Mouse (Mus musculus): Measurements from ENCODE around the gene Slc22a4.
"Not testable (repeated sequence)": the region's sequence is repeated elsewhere in the genome, so short reads cannot be mapped to it uniquely, and the experiment has no call there.

Slc22a4 gene

GRCm38 (mm10) chr11:54004734-54005133 lies 23.2 kb downstream of the Slc22a4 start:
- peak; percentile 66 to 72 for DNase-seq (ENCODE audit: low spot score in 2 of 2)

DNA sequence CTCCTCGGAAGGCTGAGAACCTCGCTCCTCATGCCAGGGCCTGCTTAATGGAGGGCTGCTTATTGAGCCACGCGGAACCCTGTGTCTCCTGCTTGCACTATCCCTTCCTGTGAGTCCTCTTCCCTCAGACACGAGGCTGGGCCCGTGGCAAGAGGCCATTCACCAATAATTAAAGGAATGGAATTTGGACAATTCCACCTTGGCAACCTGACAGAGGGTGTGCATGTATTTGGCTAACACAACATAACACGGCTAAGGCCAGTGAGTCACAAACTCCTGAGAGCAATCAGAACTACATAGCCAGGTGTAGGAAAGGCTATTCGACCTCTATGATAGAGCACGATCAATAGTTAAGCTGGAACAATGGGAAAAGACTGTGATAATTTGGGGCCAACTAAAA lies 23.7 kb downstream of the Slc22a4 start:
- DNase-seq (ENCODE audit: low spot score in 2 of 2) = no peak

GRCm38 (mm10) chr11:54002761-54003717 lies 24.9 kb downstream of the Slc22a4 start:
- DNase-seq (ENCODE audit: low spot score in 2 of 2) = peak; percentile 57 to 83

GRCm38 (mm10) chr11:54002147-54002760 lies 25.6 kb downstream of the Slc22a4 start:
- DNase-seq (ENCODE audit: low spot score in 2 of 2) = peak; percentile 55 to 79

GRCm38 (mm10) chr11:53997661-53998060 lies 30.2 kb downstream of the Slc22a4 start:
- no peak for DNase-seq (ENCODE audit: low spot score in 2 of 2)

DNA sequence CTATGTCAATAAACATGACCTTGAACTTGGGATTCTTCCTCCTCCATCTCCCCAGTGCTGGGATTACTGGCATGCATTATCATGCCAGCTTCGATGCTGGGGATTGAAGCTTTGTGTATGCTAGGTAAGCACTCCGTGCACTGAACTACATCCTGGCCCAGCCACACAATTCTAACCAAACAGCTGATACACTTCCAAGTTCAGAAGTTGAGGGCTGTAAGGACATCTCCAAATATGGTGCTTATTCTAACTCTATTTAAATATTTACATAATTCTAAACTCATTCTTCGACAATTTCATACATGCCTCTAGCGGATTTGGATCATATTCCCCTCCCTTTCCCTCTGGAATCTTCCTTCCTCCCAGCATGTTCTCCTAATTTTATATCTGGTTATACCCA lies 35.6 kb downstream of the Slc22a4 start:
- no peak for DNase-seq (ENCODE audit: low spot score in 2 of 2)

- DNase-seq (ENCODE audit: low spot score in 2 of 2) = no peak
Measured at GRCm38 (mm10) chr11:53989232-53989631, 38.7 kb downstream of the Slc22a4 start.

DNA sequence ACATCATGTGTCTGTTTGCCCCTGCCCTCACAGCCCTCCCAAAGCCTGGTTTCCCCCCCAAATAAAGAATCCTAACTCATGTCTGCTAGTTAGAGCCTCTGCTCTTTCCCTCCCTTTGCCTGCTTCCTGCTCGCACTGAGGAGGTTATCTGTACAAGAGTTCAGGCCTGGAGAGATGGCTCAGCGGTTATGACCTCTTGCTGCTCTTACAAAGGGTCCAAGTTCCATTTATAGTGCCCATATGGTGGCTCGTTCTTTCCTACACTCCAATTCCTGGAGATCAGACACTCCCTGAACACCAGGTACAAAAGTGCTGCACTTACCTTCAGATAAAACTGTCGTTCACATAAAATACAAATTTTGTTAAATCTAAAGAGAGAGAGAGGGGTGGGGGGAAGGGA lies 39.8 kb downstream of the Slc22a4 start:
- DNase-seq (ENCODE audit: low spot score in 2 of 2) = no peak

DNA sequence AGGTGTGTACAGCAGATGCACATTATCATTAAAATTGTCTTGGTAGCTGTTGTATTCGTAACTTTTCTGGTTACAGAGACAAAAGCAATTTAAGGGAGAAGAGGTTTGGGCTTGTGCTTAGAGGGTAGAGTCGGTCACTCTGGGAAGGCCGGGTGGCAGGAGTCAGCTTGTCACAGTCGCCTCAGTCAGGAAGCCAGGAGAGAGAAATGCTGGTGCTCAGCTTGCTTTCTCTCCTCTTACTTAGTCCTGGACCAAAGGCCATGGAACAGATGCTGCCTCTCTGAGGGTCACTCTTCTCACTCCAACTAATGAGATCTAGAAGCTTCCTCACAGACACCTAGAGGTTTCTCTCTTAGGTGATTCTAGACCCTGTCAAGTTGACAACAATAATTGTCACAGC lies 46.5 kb downstream of the Slc22a4 start:
- no peak for DNase-seq (ENCODE audit: low spot score in 2 of 2)

- peak; percentile 82 to 88 for DNase-seq (ENCODE audit: low spot score in 2 of 2)
Measured at GRCm38 (mm10) chr11:53979788-53980621, 47.9 kb downstream of the Slc22a4 start, which contains the start of gene Slc22a21. Gene Slc22a21 (minus strand): TSS chr11:53980332.

- not testable (repeated sequence) for DNase-seq (ENCODE audit: low spot score in 2 of 2)
Measured at GRCm38 (mm10) chr11:53979456-53979787, 48.5 kb downstream of the Slc22a4 start.

- DNase-seq (ENCODE audit: low spot score in 2 of 2) = no peak
Measured at GRCm38 (mm10) chr11:53977672-53978071, 50.2 kb downstream of the Slc22a4 start.

DNA sequence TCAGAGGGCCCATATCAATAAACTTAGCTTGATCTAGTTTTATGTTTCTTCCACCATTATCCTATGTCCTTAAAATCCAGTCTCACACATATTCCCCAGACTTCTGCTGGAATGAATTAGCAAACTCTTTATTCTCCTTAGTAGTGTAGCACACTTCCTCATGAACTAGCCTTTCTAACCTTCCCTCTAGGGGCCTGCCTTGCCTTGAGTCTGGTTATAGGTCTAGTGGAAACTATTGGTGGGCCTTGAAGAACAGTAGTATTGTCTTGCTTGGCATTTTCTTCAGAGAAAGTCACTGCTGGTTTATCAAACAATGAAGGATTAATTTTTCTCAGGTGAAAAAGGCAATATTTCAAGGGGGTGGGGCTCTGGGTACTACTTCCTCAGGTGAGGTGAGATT lies 52.3 kb downstream of the Slc22a4 start:
- DNase-seq (ENCODE audit: low spot score in 2 of 2) = no peak

GRCm38 (mm10) chr11:53958984-53959383 lies 68.9 kb downstream of the Slc22a4 start:
- no peak for DNase-seq (ENCODE audit: low spot score in 2 of 2)

GRCm38 (mm10) chr11:53958176-53958575 lies 69.7 kb downstream of the Slc22a4 start:
- DNase-seq (ENCODE audit: low spot score in 2 of 2) = peak; percentile 27 to 69

GRCm38 (mm10) chr11:53956636-53957035 lies 71.3 kb downstream of the Slc22a4 start:
- DNase-seq (ENCODE audit: low spot score in 2 of 2) = no peak

DNA sequence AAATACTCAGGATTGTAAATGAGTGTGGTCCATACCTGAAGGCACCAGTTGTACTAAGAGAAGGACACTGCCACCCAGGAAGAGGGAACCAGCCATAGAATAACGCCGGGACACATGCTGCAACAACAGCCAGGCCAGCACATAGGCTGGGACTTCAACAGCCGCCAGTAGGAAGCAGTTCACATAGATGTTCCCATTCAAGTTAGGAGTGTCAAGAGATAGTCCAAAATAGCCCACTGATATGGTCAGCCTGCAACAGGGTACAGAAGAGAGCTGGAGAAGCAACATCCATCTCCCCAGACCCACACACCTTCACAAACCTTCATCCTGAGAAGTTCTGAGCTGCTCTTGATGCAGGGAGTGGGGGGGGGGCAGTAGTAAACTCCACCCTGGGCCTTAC lies 73.2 kb downstream of the Slc22a4 start:
- no peak for DNase-seq (ENCODE audit: low spot score in 2 of 2)

DNA sequence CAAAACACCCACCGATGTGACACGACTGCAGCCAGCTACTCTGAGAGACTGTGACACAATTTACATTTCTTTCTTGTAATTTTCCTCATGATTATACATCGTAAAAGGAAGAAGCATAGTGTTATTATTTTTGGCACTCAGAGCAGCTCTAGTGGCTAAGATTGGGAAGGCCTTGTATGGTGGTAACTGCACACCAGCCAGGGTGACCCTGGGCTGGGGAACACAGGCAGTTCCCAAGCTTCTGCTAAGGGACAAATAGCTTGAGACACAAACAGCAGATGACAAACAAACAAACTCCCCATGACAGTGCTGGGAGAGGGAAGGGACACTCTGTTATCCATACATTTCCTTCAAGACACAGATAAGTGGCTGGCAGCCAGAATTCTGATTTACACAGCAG lies 77.8 kb downstream of the Slc22a4 start:
- not testable (repeated sequence) for DNase-seq (ENCODE audit: low spot score in 2 of 2)
